Mouse (Mus musculus): ENCODE measurements around the gene Il1r1. TPM values are rescaled to one million over a fixed set of nuclear protein-coding genes. Genes with fewer than 3 reads are reported as not detected.

Il1r1 gene
- polyA plus RNA-seq, 1 experiment, result 1.9 TPM

DNA sequence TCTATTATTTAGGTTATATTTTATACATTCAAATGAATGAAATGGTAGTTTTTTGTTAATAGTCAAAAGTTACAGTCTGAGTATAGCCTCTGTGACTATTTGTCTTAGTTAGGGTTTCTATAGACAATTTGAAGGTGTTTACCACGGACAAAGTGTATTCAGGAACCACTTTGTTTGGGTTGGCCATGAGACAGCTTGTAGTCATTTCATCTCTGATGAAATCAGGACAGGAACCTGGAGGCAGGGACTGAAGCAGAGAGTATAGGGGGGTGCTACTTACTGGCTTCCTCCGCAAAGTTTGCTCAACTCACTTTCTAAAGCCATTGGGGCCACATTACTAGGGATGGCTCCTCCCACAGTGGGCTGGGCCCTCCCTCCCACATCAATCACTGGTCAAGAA, 86.7 kb downstream of the Il1r1 start:
- H3K27ac ChIP-seq (ENCODE audit: control insufficient read depth, insufficient read depth, low read depth, low read length), result no peak overlapping the region
- H3K4me3 ChIP-seq (ENCODE audit: control insufficient read depth, low read depth, low read length), result no peak overlapping the region
- TF ChIP-seq POLR2A (IDR thresholded peaks at IDR 0.05; ENCODE audit: control insufficient read depth, low read depth, low read length), result no peak
- no peak for TF ChIP-seq CTCF (IDR thresholded peaks at IDR 0.05; ENCODE audit: control insufficient read depth, insufficient read depth, insufficient replicate concordance, low read depth, low read length)
- no peaks in the 10 kb centered on the region for H3K36me3 ChIP-seq (ENCODE audit: control insufficient read depth, insufficient read depth, low read length)
- H3K27me3 ChIP-seq (ENCODE audit: control insufficient read depth, insufficient read depth, low read length), result no peaks in the 10 kb centered on the region
- H3K4me1 ChIP-seq (ENCODE audit: control insufficient read depth, insufficient read depth, low read length), result no peaks in the 10 kb centered on the region

DNA sequence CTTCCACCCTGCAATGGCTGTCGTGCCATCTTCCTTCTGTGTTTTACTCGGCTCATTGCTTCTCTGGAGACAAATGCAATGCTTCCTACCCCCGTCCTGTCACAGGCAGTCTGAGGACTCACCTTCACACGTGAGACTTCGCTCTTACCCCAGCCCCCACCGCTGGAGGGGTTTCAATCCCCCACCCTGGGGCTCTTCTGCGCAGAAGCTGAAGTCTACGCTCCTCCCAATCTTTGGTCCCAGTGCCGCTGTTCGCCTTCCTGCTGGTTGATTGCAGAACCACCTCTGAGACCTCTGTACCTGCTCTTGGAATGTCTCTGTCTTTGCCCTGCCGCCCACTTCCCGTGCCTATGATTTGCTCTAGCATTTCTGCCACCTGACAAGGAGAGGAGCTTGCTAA, 89.1 kb downstream of the Il1r1 start:
- H3K27ac ChIP-seq (ENCODE audit: control insufficient read depth, insufficient read depth, low read depth, low read length), result no peak overlapping the region
- no peaks in the 10 kb centered on the region for H3K36me3 ChIP-seq (ENCODE audit: control insufficient read depth, insufficient read depth, low read length)
- H3K27me3 ChIP-seq (ENCODE audit: control insufficient read depth, insufficient read depth, low read length), result no peaks in the 10 kb centered on the region
- H3K4me3 ChIP-seq (ENCODE audit: control insufficient read depth, low read depth, low read length), result no peak overlapping the region
- H3K4me1 ChIP-seq (ENCODE audit: control insufficient read depth, insufficient read depth, low read length), result no peaks in the 10 kb centered on the region
- no peak for TF ChIP-seq CTCF (IDR thresholded peaks at IDR 0.05; ENCODE audit: control insufficient read depth, insufficient read depth, insufficient replicate concordance, low read depth, low read length)
- no peak for TF ChIP-seq POLR2A (IDR thresholded peaks at IDR 0.05; ENCODE audit: control insufficient read depth, low read depth, low read length)

DNA sequence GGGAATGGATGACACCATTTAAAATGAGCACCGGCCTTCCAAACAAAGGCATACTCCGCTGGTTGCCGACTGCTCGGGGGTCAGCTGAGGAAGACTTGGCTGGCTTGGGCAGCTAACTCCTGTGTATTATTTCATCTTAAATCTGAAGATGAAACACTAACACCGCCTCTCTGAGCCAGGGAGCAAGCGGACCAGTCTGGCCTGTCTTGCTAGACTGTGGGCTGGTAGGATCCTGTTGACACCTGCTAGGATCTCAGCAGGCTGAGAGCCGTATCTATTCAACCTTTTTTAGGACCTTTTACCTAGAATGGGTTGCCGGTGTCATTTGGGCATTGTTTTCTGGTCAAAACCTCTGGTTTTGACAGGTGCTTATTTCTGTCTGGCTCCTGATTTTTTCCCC, 92.8 kb downstream of the Il1r1 start:
- no peak overlapping the region for H3K27ac ChIP-seq (ENCODE audit: control insufficient read depth, insufficient read depth, low read depth, low read length)
- no peaks in the 10 kb centered on the region for H3K4me1 ChIP-seq (ENCODE audit: control insufficient read depth, insufficient read depth, low read length)
- TF ChIP-seq CTCF (IDR thresholded peaks at IDR 0.05; ENCODE audit: control insufficient read depth, insufficient read depth, insufficient replicate concordance, low read depth, low read length) (no peak), POLR2A (IDR thresholded peaks at IDR 0.05; ENCODE audit: control insufficient read depth, low read depth, low read length) (no peak)
- no peaks in the 10 kb centered on the region for H3K36me3 ChIP-seq (ENCODE audit: control insufficient read depth, insufficient read depth, low read length)
- no peak overlapping the region for H3K4me3 ChIP-seq (ENCODE audit: control insufficient read depth, low read depth, low read length)
- H3K27me3 ChIP-seq (ENCODE audit: control insufficient read depth, insufficient read depth, low read length), result no peaks in the 10 kb centered on the region

- Histone ChIP-seq H3K36me3 (ENCODE audit: control insufficient read depth, insufficient read depth, low read length) (no peaks in the 10 kb centered on the region), H3K4me1 (ENCODE audit: control insufficient read depth, insufficient read depth, low read length) (peaks cover 8% of the 10 kb centered on the region), H3K27me3 (ENCODE audit: control insufficient read depth, insufficient read depth, low read length) (no peaks in the 10 kb centered on the region; the same call in 1 of the 2 replicates), H3K27ac (ENCODE audit: control insufficient read depth, insufficient read depth, low read depth, low read length) (no peak overlapping the region), H3K4me3 (ENCODE audit: control insufficient read depth, low read depth, low read length) (no peak overlapping the region)
- TF ChIP-seq POLR2A (IDR thresholded peaks at IDR 0.05; ENCODE audit: control insufficient read depth, low read depth, low read length) (no peak), CTCF (IDR thresholded peaks at IDR 0.05; ENCODE audit: control insufficient read depth, insufficient read depth, insufficient replicate concordance, low read depth, low read length) (no peak)
These were observed 96.9 kb downstream of the Il1r1 start for GRCm38 (mm10) chr1:40321824-40322223.

GRCm38 (mm10) chr1:40322543-40322942, 97.7 kb downstream of the Il1r1 start:
- Histone ChIP-seq H3K36me3 (ENCODE audit: control insufficient read depth, insufficient read depth, low read length) (no peaks in the 10 kb centered on the region), H3K27me3 (ENCODE audit: control insufficient read depth, insufficient read depth, low read length) (no peaks in the 10 kb centered on the region; the same call in 1 of the 2 replicates), H3K27ac (ENCODE audit: control insufficient read depth, insufficient read depth, low read depth, low read length) (no peak overlapping the region), H3K4me1 (ENCODE audit: control insufficient read depth, insufficient read depth, low read length) (peaks cover 8% of the 10 kb centered on the region), H3K4me3 (ENCODE audit: control insufficient read depth, low read depth, low read length) (no peak overlapping the region)
- TF ChIP-seq CTCF (IDR thresholded peaks at IDR 0.05; ENCODE audit: control insufficient read depth, insufficient read depth, insufficient replicate concordance, low read depth, low read length) (no peak), POLR2A (IDR thresholded peaks at IDR 0.05; ENCODE audit: control insufficient read depth, low read depth, low read length) (no peak)

DNA sequence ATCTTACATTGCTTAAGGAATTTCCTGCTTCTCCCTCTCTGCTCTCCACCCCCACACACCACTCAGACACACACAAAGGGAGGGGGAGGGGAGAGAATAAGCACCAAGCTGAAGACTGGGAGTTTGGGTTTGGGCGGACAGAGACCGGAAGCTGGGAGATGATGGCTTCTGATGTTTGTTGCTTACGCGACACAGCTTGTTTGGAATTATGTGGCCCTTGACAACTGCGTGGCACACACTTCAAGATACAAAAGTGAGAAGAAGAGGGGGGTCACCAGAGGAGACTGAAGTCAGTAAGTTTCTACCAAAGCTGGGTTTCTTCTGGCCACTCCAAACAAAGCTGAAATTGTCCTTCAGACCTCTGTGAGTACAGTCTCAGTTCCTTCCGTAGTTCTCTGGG, 99.6 kb downstream of the Il1r1 start, which contains the start of gene Il1rl2:
Gene Il1rl2 (plus strand): TSS at position 154 of the 400 bp plus-strand sequence.
- Histone ChIP-seq H3K4me1 (ENCODE audit: control insufficient read depth, insufficient read depth, low read length) (peaks cover 8% of the 10 kb centered on the region), H3K36me3 (ENCODE audit: control insufficient read depth, insufficient read depth, low read length) (no peaks in the 10 kb centered on the region), H3K4me3 (ENCODE audit: control insufficient read depth, low read depth, low read length) (peak within 1 kb of the TSS; percentile 47), H3K27ac (ENCODE audit: control insufficient read depth, insufficient read depth, low read depth, low read length) (no peak within 1 kb of the TSS), H3K27me3 (ENCODE audit: control insufficient read depth, insufficient read depth, low read length) (no peaks in the 10 kb centered on the region; the same call in 1 of the 2 replicates)
- TF ChIP-seq POLR2A (IDR thresholded peaks at IDR 0.05; ENCODE audit: control insufficient read depth, low read depth, low read length) (no peak), CTCF (IDR thresholded peaks at IDR 0.05; ENCODE audit: control insufficient read depth, insufficient read depth, insufficient replicate concordance, low read depth, low read length) (no peak)

DNA sequence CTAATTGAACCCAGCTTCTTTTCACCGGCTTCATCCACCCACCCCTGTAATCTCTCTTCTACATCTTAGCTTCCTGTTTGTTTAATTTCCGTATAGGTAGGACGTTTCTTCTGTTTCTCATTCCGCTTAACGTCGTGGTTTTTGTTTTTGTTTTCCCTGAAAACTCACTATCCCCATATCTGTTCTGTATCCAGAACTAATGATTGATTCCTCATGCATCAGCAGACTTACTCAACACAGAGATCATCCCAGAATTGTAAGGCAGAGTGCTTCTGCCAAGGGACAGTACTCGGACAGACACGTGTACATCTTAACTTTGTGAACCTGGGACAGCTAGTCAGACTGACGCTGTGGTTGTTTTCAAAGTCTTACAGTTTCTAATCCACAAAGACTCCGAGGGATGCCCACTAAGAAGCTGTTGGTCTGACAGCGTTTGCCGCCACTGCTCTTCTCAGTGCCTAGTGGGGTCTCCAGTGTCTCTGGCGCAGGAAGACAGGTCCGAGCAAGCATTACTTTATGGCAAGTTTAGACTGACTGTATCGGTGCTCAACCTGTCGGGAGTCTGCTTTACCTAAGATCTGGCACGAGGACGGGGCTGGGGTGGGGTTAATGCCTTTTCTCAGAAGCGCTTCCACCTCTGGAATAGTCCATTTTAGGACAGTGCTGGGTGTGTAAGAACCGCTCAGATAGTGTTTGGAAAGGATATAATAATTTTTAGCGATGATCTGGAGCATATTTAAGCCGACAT, 100.2 kb downstream of the Il1r1 start:
- TF ChIP-seq POLR2A (IDR thresholded peaks at IDR 0.05; ENCODE audit: control insufficient read depth, low read depth, low read length) (no peak), CTCF (IDR thresholded peaks at IDR 0.05; ENCODE audit: control insufficient read depth, insufficient read depth, insufficient replicate concordance, low read depth, low read length) (no peak)
- no peak overlapping the region for H3K27ac ChIP-seq (ENCODE audit: control insufficient read depth, insufficient read depth, low read depth, low read length)
- peak overlapping the region; percentile 47 for H3K4me3 ChIP-seq (ENCODE audit: control insufficient read depth, low read depth, low read length)
- H3K27me3 ChIP-seq (ENCODE audit: control insufficient read depth, insufficient read depth, low read length), result no peaks in the 10 kb centered on the region; the same call in 1 of the 2 replicates
- no peaks in the 10 kb centered on the region for H3K36me3 ChIP-seq (ENCODE audit: control insufficient read depth, insufficient read depth, low read length)
- peaks cover 8% of the 10 kb centered on the region for H3K4me1 ChIP-seq (ENCODE audit: control insufficient read depth, insufficient read depth, low read length)
